Mouse (Mus musculus) liver, embryonic 14.5 days (tissue): ENCODE measurements around the gene Qpct. TPM values are rescaled to one million over a fixed set of nuclear protein-coding genes. Genes with fewer than 3 reads are reported as not detected.
"Not testable (repeated sequence)": the region's sequence is repeated elsewhere in the genome, so short reads cannot be mapped to it uniquely, and the experiment has no call there.

Experiments used
- ATAC-seq: fragments of 200-750 bp; cut with Nextera tagmentation; 2 replicates; pipeline ENCODE4 v1.8.0; 2017; ENCODE audit warnings: moderate number of reproducible peaks, mild to moderate bottlenecking, moderate library complexity; ENCODE audit not compliant: insufficient read depth
- DNase-seq, 3 experiments: peaks; one replicate each; pipeline ENCODE4 v3.0.0-alpha.2; 2012 to 2013; ENCODE audit warnings: low read depth in 3 of 3, low spot score in 3 of 3
- H3K27ac ChIP-seq: fragments of 300-500 bp; sonication (generic); 2 replicates; pipeline ENCODE4 v1.5.1; 2014; ENCODE audit warnings: moderate library complexity, mild to moderate bottlenecking, control low read depth, inconsistent platforms
- H3K27me3 ChIP-seq: fragments of 300-500 bp; sonication (generic); 2 replicates; pipeline ENCODE4 v1.6.1; 2014; ENCODE audit warnings: mild to moderate bottlenecking, low read length, moderate library complexity; ENCODE audit not compliant: control insufficient read depth, insufficient read depth
- H3K36me3 ChIP-seq: fragments of 300-500 bp; sonication (generic); replicated peaks from 2 replicates; pipeline ENCODE4 v1.6.1; 2014; ENCODE audit warnings: low read depth; ENCODE audit not compliant: control insufficient read depth, insufficient read depth
- H3K4me1 ChIP-seq, 2 experiments: fragments of 200-500 bp in 1 of 2; fragments of 300-500 bp in 1 of 2; sonication (generic) in 1 of 2; replicated peaks; 2 replicates each; pipeline ENCODE4 v1.6.1; 2012 to 2014; ENCODE audit warnings: antibody characterized with exemption in 1 of 2, inconsistent platforms in 1 of 2, low read length in 1 of 2; ENCODE audit not compliant: control insufficient read depth in 2 of 2, insufficient read depth in 2 of 2
- H3K4me2 ChIP-seq: fragments of 300-500 bp; sonication (generic); 2 replicates; pipeline ENCODE4 v1.6.1; 2014; ENCODE audit warnings: low read depth, mild to moderate bottlenecking, control low read depth, moderate library complexity
- H3K4me3 ChIP-seq, 2 experiments: fragments of 200-500 bp in 1 of 2; fragments of 300-500 bp in 1 of 2; sonication (generic) in 1 of 2; 2 replicates each; pipeline ENCODE4 v1.5.1; 2012 to 2014; ENCODE audit warnings: low read depth in 2 of 2, low read length in 2 of 2, mild to moderate bottlenecking in 2 of 2, control low read depth in 1 of 2, inconsistent platforms in 1 of 2, moderate library complexity in 1 of 2; ENCODE audit not compliant: insufficient read depth in 1 of 2
- H3K9ac ChIP-seq: fragments of 300-500 bp; sonication (generic); replicated peaks from 2 replicates; pipeline ENCODE4 v1.6.1; 2014; ENCODE audit warnings: mild to moderate bottlenecking, control low read depth, moderate library complexity
- H3K9me3 ChIP-seq: fragments of 300-500 bp; sonication (generic); 2 replicates; pipeline ENCODE4 v1.6.1; 2016; ENCODE audit warnings: low read length, mixed read lengths; ENCODE audit not compliant: control insufficient read depth
- CTCF ChIP-seq: IDR thresholded peaks from 2 replicates; pipeline ENCODE4 v1.5.1; 2016; ENCODE audit warnings: antibody characterized with exemption, low read depth, control low read depth
- EP300 ChIP-seq: IDR thresholded peaks from 2 replicates; pipeline ENCODE4 v1.6.1; 2016; ENCODE audit warnings: antibody characterized with exemption, low read depth
- WGBS: fragments of 180-500 bp; shearing (Covaris S2); extraction: QIAGEN DNeasy Blood & Tissue Kit; methylation state at CpG from one replicate; pipeline ENCODE4 v1.1.7; 2014; ENCODE audit not compliant: insufficient replicate concordance; 5-methylcytosine and 5-hydroxymethylcytosine counted together
- polyA plus RNA-seq, 2 experiments: library from polyadenylated mRNA; depleted of rRNA in 1 of 2; stranded (reverse) in 1 of 2; unstranded in 1 of 2; fragments of >200 nt; fragmentation: Nextera tagmentation in 1 of 2; extraction: Ambion mirVana in 1 of 2; gene quantifications; 2 replicates each; pipeline versions ENCODE4 v1.2.1 to v1.2.3; 2012 to 2014

The Qpct gene
- polyA plus RNA-seq, 2 experiments = 10.5 to 25.0 TPM

GRCm38 (mm10) chr17:79108238-79108637 is 56.5 kb downstream of the Qpct start:
- no peaks in the 10 kb centered on the region for H3K9me3 ChIP-seq
- H3K27ac ChIP-seq = no peak overlapping the region
- no peak for TF ChIP-seq EP300
- no peak for TF ChIP-seq CTCF
- H3K9ac ChIP-seq = no peak overlapping the region
- DNase-seq (no peak), ATAC-seq (no peak)
- no peaks in the 10 kb centered on the region for H3K36me3 ChIP-seq
- no peaks in the 10 kb centered on the region for H3K4me1 ChIP-seq
- H3K27me3 ChIP-seq = no peaks in the 10 kb centered on the region
- no peak overlapping the region for H3K4me2 ChIP-seq
- H3K4me3 ChIP-seq = no peak overlapping the region
- 53% methylated on average over 6 of the region's 6 CpGs for WGBS

- WGBS = 61% methylated on average over 9 of the region's 9 CpGs
- H3K4me3 ChIP-seq = no peak overlapping the region
- H3K4me1 ChIP-seq = no peaks in the 10 kb centered on the region
- DNase-seq (no peak), ATAC-seq (no peak)
- H3K4me2 ChIP-seq = no peak overlapping the region
- H3K36me3 ChIP-seq = no peaks in the 10 kb centered on the region
- TF ChIP-seq CTCF (no peak), EP300 (no peak)
- no peaks in the 10 kb centered on the region for H3K9me3 ChIP-seq
- H3K27ac ChIP-seq = no peak overlapping the region
- no peak overlapping the region for H3K9ac ChIP-seq
- no peaks in the 10 kb centered on the region for H3K27me3 ChIP-seq
Measured at GRCm38 (mm10) chr17:79109576-79109975, 57.9 kb downstream of the Qpct start.

- no peak for ATAC-seq
- 30% methylated on average over 5 of the region's 5 CpGs for WGBS
- no peaks in the 10 kb centered on the region for H3K27me3 ChIP-seq
- peak in 1 of 3 experiments; percentile 7 for DNase-seq
- no peaks in the 10 kb centered on the region for H3K36me3 ChIP-seq
- TF ChIP-seq EP300 (no peak), CTCF (peak; percentile 64)
- no peaks in the 10 kb centered on the region for H3K9me3 ChIP-seq
- no peak overlapping the region for H3K9ac ChIP-seq
- no peak overlapping the region for H3K4me3 ChIP-seq
- H3K4me1 ChIP-seq = no peaks in the 10 kb centered on the region
- H3K27ac ChIP-seq = no peak overlapping the region
- no peak overlapping the region for H3K4me2 ChIP-seq
Measured at GRCm38 (mm10) chr17:79110936-79111348, 59.2 kb downstream of the Qpct start.

- not testable (repeated sequence) for H3K36me3 ChIP-seq, H3K4me2 ChIP-seq, DNase-seq, H3K9ac ChIP-seq, H3K4me1 ChIP-seq, ATAC-seq, H3K9me3 ChIP-seq, H3K27me3 ChIP-seq, H3K4me3 ChIP-seq, H3K27ac ChIP-seq
- WGBS = 41% methylated on average over 9 of the region's 9 CpGs
Measured at GRCm38 (mm10) chr17:79115248-79115647, 63.5 kb downstream of the Qpct start.

GRCm38 (mm10) chr17:79119066-79119465 is 67.4 kb downstream of the Qpct start:
- H3K4me1 ChIP-seq = no peaks in the 10 kb centered on the region
- TF ChIP-seq CTCF = no peak
- TF ChIP-seq EP300 = no peak
- no peak for ATAC-seq
- H3K27me3 ChIP-seq = no peaks in the 10 kb centered on the region
- H3K4me3 ChIP-seq = no peak overlapping the region
- 51% methylated on average over 1 of the region's 1 CpGs for WGBS
- H3K9ac ChIP-seq = no peak overlapping the region
- H3K36me3 ChIP-seq = no peaks in the 10 kb centered on the region
- no peak overlapping the region for H3K4me2 ChIP-seq
- H3K27ac ChIP-seq = no peak overlapping the region
- no peak for DNase-seq
- H3K9me3 ChIP-seq = no peaks in the 10 kb centered on the region
